Mouse (Mus musculus): Measurements from ENCODE around the gene Pygm. TPM values are rescaled to one million over a fixed set of nuclear protein-coding genes. Genes with fewer than 3 reads are reported as not detected.

Pygm gene
- total RNA-seq, 2 experiments from 2014 or later: 6,181 to 10,031 TPM

GRCm38 (mm10) chr19:6342276-6342933 is 41.8 kb upstream of the Pygm start:
- DNase-seq: peak; percentile 27
- TF ChIP-seq CTCF (IDR thresholded peaks at IDR 0.05): no peak
- H3K27ac ChIP-seq: peak overlapping the region; percentile 89
- intact Hi-C loops (cut with DNase I): no loop called here
- H3K4me3 ChIP-seq: peak overlapping the region; percentile 94

- intact Hi-C loops (cut with DNase I): no loop called here
- DNase-seq: peak; percentile 18
- Histone ChIP-seq H3K4me3 (peak overlapping the region; percentile 94), H3K27ac (peak overlapping the region; percentile 89)
- TF ChIP-seq CTCF (IDR thresholded peaks at IDR 0.05): no peak
Observed at GRCm38 (mm10) chr19:6343066-6343925, 40.9 kb upstream of the Pygm start.

GRCm38 (mm10) chr19:6343996-6344395 is 40.2 kb upstream of the Pygm start:
- no peak overlapping the region for H3K4me3 ChIP-seq
- peak; percentile 29 for DNase-seq
- intact Hi-C loops (cut with DNase I): no loop called here
- TF ChIP-seq CTCF (IDR thresholded peaks at IDR 0.05): no peak
- H3K27ac ChIP-seq: no peak overlapping the region

DNA sequence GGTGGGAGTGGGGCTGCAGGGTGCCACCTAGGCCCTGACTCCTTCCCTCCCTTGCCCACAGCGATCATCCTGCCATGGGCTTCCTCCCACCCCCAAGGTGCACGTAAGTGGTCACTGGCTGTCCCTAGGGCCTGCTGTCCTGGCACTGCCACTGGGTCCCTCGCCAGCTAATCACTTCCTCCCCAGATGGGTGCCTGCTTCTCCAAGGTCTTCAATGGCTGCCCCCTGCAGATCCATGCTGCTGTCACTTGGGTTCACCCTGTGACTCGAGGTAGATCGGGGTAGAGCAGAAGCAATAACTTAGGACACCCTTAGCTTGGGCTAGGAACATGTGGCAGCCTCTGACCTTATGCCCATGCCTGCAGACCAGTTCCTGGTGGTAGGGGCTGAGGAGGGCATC is 38.2 kb upstream of the Pygm start:
- no peak for DNase-seq
- intact Hi-C loops (cut with DNase I): no loop called here
- H3K27ac ChIP-seq: no peak overlapping the region; the same call in 1 of the 2 replicates

GRCm38 (mm10) chr19:6346661-6347060 is 37.5 kb upstream of the Pygm start:
- Histone ChIP-seq H3K4me3 (peak overlapping the region; percentile 3; the same call in 1 of the 2 replicates), H3K27ac (no peak overlapping the region)
- no peak for TF ChIP-seq CTCF (IDR thresholded peaks at IDR 0.05)
- peak; percentile 17 for DNase-seq
- intact Hi-C loops (cut with DNase I): no loop called here

More for the DNA sequence above, 38.2 kb upstream of the Pygm start:
- peak overlapping the region; percentile 3; the same call in 1 of the 2 replicates for H3K4me3 ChIP-seq
- TF ChIP-seq CTCF (IDR thresholded peaks at IDR 0.05): no peak

GRCm38 (mm10) chr19:6347615-6348014 is 36.6 kb upstream of the Pygm start:
- intact Hi-C loops (cut with DNase I): no loop called here
- Histone ChIP-seq H3K4me3 (no peak overlapping the region), H3K27ac (no peak overlapping the region)
- DNase-seq: peak; percentile 11
- no peak for TF ChIP-seq CTCF (IDR thresholded peaks at IDR 0.05)

- TF ChIP-seq CTCF (IDR thresholded peaks at IDR 0.05): no peak
- DNase-seq: peak; percentile 14
- Histone ChIP-seq H3K4me3 (no peak overlapping the region), H3K27ac (0 out of 2 replicates have a peak overlapping the region, but pooled peaks have one; percentile 8)
- intact Hi-C loops (cut with DNase I): no loop called here
Observed at GRCm38 (mm10) chr19:6348717-6349116, 35.5 kb upstream of the Pygm start.

DNA sequence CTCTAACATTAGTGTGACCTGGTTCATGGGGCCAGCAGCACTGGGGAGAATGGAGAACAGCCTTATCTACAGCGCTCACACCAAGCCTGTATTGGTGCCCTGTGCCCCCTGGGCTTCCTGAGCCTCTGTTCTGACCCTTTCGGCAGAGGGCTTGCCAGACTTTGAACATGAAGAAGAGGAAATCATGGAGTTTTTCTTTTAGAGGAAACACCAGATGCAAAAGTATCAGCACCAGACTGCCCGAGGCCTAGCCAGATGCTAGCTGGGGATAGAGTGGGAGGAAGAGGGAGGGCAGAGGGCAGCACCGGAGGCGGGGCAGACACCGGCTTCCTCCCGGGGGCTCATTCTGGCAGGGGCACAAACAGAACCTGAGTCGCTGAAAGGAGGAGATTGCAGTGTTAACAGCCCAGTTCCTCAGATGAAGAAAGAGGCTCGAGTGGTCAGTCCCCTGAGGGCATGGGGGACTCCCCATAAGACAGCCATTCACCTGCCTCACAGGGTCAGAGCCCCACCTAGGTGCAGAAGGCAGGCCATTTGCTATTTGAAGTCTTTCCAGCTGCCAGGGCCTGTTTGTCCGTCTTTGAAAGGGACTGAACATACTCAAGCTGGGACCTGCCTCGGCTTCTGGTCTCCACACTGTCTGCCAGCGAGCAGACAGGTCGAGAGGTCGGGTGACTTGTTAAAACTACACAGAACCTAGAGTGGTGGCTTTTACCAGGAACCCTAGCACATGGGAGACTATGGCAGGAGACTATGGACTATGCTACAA is 34.8 kb upstream of the Pygm start:
- TF ChIP-seq CTCF (IDR thresholded peaks at IDR 0.05): no peak
- H3K4me3 ChIP-seq: no peak overlapping the region
- peak overlapping the region; percentile 8; the same call in 1 of the 2 replicates for H3K27ac ChIP-seq
- DNase-seq: peak; percentile 35
- intact Hi-C loops (cut with DNase I): no loop called here

DNA sequence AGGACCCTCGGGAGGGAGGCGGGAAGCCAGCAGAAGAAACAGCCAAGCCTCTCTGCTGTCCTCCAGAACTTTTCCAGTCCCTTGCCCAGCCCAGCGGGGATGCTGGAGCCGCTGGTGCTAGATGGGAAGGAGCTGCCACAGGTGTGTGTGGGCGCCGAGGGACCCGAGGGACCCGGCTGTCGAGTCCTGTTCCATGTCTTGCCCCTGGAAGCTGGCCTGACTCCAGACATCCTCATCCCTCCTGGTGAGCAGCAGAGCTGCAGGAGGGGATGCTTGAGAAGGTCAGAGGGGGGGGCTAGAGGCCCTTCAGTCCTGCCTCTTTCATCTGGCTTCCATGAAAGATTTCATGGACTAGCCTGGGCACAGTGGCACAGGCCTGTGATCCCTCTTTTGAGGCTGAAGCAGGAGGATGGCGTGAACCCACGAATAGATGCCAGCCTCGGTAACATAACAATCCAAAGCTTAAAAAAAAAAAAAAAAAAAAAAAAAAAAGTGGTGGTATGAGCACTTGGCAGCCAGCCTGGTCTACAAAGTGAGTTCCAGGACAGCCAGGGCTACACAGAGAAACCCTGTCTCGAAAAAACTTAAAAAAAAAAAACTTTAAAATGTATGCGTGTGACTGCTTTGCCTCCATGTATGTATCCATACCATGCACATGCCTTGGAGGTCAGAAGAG is 32.6 kb upstream of the Pygm start:
- intact Hi-C loops (cut with DNase I): no loop called here
- Histone ChIP-seq H3K27ac (no peak overlapping the region), H3K4me3 (no peak overlapping the region)
- TF ChIP-seq CTCF (IDR thresholded peaks at IDR 0.05): no peak
- peak; percentile 6 for DNase-seq

DNA sequence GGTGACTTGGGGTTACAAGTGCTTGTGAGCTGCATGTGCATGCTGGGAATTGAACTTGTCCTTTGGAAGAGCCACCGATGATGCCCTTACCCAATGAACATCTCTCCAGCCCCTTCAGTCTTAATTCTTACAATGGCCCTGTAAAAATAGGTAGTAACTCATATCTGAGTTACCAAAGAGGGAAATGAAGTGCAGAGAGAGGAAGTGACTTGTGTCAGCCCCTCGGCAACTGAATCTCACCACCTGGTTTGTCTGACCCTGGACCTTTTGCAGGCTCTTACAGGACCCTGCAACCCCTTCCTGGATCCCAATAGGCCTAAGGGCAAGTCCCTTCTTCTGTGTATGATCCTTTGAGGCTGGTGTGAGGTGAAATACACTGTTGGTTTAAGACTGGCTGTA is 32.1 kb upstream of the Pygm start:
- intact Hi-C loops (cut with DNase I): no loop called here
- Histone ChIP-seq H3K27ac (no peak overlapping the region), H3K4me3 (no peak overlapping the region)
- peak; percentile 5 for DNase-seq
- no peak for TF ChIP-seq CTCF (IDR thresholded peaks at IDR 0.05)

DNA sequence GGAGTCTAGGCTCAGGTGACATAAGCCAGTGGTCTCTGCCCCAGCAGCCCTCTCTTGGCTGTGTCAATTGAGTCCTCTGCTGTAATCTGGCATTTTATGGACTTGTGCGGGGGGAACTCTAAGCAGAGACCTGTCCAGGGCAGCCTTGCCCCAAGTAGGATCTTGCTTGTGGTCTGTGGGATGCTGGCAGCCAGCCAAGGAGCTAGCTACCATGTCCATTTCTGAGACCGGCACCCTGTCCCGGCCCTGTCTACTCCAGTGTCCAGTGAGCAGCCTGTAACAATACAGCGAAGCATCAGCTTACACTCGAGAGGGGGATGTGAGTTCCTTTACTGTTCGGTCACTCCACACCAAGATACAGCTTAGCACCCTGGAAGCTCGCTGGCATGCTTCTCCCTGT is 30.2 kb upstream of the Pygm start:
- no peak for TF ChIP-seq CTCF (IDR thresholded peaks at IDR 0.05)

GRCm38 (mm10) chr19:6361291-6361690 is 22.9 kb upstream of the Pygm start:
- DNase-seq: peak; percentile 15

More for the DNA sequence above, 30.2 kb upstream of the Pygm start:
- DNase-seq: peak; percentile 19
- intact Hi-C loops (cut with DNase I): no loop called here
- Histone ChIP-seq H3K27ac (peak overlapping the region; percentile 20; the same call in 1 of the 2 replicates), H3K4me3 (no peak overlapping the region)

More at GRCm38 (mm10) chr19:6361291-6361690, 22.9 kb upstream of the Pygm start:
- intact Hi-C loops (cut with DNase I): no loop called here
- H3K27ac ChIP-seq: no peak overlapping the region
- H3K4me3 ChIP-seq: no peak overlapping the region
- TF ChIP-seq CTCF (IDR thresholded peaks at IDR 0.05): no peak
